Mouse (Mus musculus): Measurements from ENCODE around the gene Cdhr3. TPM values are rescaled to one million over a fixed set of nuclear protein-coding genes. Genes with fewer than 3 reads are reported as not detected.
"Not testable (repeated sequence)": the region's sequence is repeated elsewhere in the genome, so short reads cannot be mapped to it uniquely, and the experiment has no call there.

Gene Cdhr3
- polyA plus RNA-seq, 1 experiment from 2014 or later = 0.32 TPM

DNA sequence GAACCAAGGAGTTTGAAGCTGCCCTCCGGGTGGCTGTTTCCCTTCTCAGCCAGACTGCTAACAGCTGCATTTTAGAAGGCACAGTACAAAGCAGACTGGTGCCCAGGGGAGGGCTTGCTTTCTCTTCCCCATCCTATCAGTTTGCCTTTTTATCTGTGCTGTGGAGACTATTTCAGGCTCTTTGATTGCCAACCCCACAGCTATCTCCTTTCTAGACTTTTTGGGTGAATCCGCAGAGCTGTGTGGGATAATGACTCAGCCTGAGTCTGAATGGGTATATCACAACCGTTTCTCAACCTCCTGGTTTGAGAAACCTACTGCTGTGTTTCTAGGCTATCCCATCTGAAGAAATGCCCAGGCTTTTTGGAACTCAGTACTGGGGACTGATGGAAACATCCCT, 27.5 kb downstream of the Cdhr3 start:
- Histone ChIP-seq H3K27me3 (ENCODE audit: control insufficient read depth, insufficient read depth, low read length) (no peaks in the 10 kb centered on the region), H3K4me1 (replicated peaks; ENCODE audit: control insufficient read depth, insufficient read depth, low read length) (no peaks in the 10 kb centered on the region; the same call in 1 of the 2 replicates), H3K36me3 (ENCODE audit: control insufficient read depth, insufficient read depth, low read length) (no peaks in the 10 kb centered on the region), H3K9me3 (ENCODE audit: control insufficient read depth, low read length) (no peaks in the 10 kb centered on the region), H3K4me3 (ENCODE audit: low read depth, low read length) (no peak overlapping the region), H3K27ac (ENCODE audit: low read depth, low read length) (no peak overlapping the region), H3K9ac (ENCODE audit: low read depth, low read length) (no peak overlapping the region), H3K4me2 (replicated peaks; ENCODE audit: low read depth, low read length) (no peak overlapping the region)
- 73% methylated on average over 3 of the region's 3 CpGs for WGBS
- ATAC-seq (ENCODE audit: low FRiP score) (no peak), DNase-seq (ENCODE audit: low spot score) (no peak)

DNA sequence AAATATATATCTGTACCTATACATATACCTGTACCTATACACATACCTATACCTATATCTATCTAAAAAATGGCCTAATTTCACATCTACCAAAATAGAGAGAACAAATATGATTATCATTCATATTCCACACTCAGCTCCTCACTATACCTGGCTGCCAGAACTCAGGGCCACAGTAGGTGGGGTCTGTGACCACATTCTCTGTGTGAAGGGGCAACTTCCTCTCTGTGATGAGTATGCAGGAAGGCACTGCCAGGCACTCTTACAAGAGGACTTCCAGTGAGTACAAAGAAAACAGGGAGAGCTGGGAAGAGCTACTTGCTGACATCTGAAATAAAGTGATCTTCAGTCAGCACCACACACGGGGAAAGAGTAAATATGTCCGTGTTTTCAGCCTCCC, 28.4 kb downstream of the Cdhr3 start:
- Histone ChIP-seq H3K9ac (ENCODE audit: low read depth, low read length) (no peak overlapping the region), H3K27ac (ENCODE audit: low read depth, low read length) (no peak overlapping the region), H3K4me2 (replicated peaks; ENCODE audit: low read depth, low read length) (no peak overlapping the region), H3K36me3 (ENCODE audit: control insufficient read depth, insufficient read depth, low read length) (no peaks in the 10 kb centered on the region), H3K4me3 (ENCODE audit: low read depth, low read length) (no peak overlapping the region), H3K4me1 (replicated peaks; ENCODE audit: control insufficient read depth, insufficient read depth, low read length) (no peaks in the 10 kb centered on the region; the same call in 1 of the 2 replicates), H3K9me3 (ENCODE audit: control insufficient read depth, low read length) (no peaks in the 10 kb centered on the region), H3K27me3 (ENCODE audit: control insufficient read depth, insufficient read depth, low read length) (no peaks in the 10 kb centered on the region)
- ATAC-seq (ENCODE audit: low FRiP score) = no peak
- DNase-seq (ENCODE audit: low spot score) = no peak
- 60% methylated on average over 2 of the region's 2 CpGs for WGBS

DNA sequence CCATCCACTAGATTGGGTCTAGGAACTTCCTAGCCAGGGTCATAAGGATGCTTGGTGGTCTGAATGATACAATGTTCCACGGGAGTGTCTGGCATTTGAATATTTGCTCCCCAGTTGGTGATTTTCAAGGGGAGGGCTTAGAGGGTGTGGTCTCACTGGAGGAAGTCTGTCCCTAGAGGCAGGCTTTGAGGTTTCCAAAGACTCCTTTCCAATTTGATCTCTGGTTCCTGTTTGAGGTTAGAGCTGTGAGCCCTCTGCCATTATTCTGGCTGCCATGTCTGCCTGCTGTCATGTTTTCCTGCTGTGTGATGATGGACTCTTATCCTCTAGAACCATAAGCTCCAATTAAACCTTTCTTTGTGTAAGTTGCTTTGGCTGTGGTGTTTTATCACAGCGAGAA, 29.4 kb downstream of the Cdhr3 start:
- Histone ChIP-seq H3K4me3 (ENCODE audit: low read depth, low read length) (no peak overlapping the region), H3K4me1 (replicated peaks; ENCODE audit: control insufficient read depth, insufficient read depth, low read length) (no peaks in the 10 kb centered on the region; the same call in 1 of the 2 replicates), H3K9me3 (ENCODE audit: control insufficient read depth, low read length) (no peaks in the 10 kb centered on the region), H3K9ac (ENCODE audit: low read depth, low read length) (no peak overlapping the region), H3K27ac (ENCODE audit: low read depth, low read length) (no peak overlapping the region), H3K27me3 (ENCODE audit: control insufficient read depth, insufficient read depth, low read length) (no peaks in the 10 kb centered on the region), H3K36me3 (ENCODE audit: control insufficient read depth, insufficient read depth, low read length) (no peaks in the 10 kb centered on the region), H3K4me2 (replicated peaks; ENCODE audit: low read depth, low read length) (no peak overlapping the region)
- WGBS = 77% methylated on average over 2 of the region's 2 CpGs
- no peak for ATAC-seq (ENCODE audit: low FRiP score)
- DNase-seq (ENCODE audit: low spot score) = no peak

DNA sequence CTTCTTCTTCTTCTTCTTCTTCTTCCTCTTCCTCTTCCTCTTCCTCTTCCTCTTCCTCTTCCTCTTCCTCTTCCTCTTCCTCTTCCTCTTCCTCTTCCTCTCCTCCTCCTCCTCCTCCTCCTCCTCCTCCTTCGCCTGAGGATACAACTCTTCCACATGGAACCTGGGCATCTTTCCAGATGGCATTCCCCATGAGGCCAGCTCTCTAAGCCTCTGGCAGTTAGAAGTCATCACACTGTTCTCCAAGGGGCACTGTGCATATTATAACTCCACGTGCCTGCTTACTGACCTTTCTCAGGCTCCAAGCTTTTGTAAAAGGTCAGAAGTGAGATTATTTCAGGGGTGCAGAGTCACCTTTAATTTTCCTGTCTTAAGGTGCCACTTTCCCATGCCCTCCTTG, 30.3 kb downstream of the Cdhr3 start:
- not testable (repeated sequence) for H3K9ac ChIP-seq (ENCODE audit: low read depth, low read length); H3K36me3 ChIP-seq (ENCODE audit: control insufficient read depth, insufficient read depth, low read length); ATAC-seq (ENCODE audit: low FRiP score); H3K4me1 ChIP-seq (replicated peaks; ENCODE audit: control insufficient read depth, insufficient read depth, low read length); H3K27ac ChIP-seq (ENCODE audit: low read depth, low read length); DNase-seq (ENCODE audit: low spot score); H3K27me3 ChIP-seq (ENCODE audit: control insufficient read depth, insufficient read depth, low read length); H3K4me3 ChIP-seq (ENCODE audit: low read depth, low read length); H3K9me3 ChIP-seq (ENCODE audit: control insufficient read depth, low read length); H3K4me2 ChIP-seq (replicated peaks; ENCODE audit: low read depth, low read length)
- 88% methylated on average over 2 of the region's 2 CpGs for WGBS

GRCm38 (mm10) chr12:33061651-33062050, 31.0 kb downstream of the Cdhr3 start:
- Histone ChIP-seq H3K27me3 (ENCODE audit: control insufficient read depth, insufficient read depth, low read length) (no peaks in the 10 kb centered on the region), H3K4me3 (ENCODE audit: low read depth, low read length) (no peak overlapping the region), H3K36me3 (ENCODE audit: control insufficient read depth, insufficient read depth, low read length) (no peaks in the 10 kb centered on the region), H3K27ac (ENCODE audit: low read depth, low read length) (no peak overlapping the region), H3K4me2 (replicated peaks; ENCODE audit: low read depth, low read length) (no peak overlapping the region), H3K9ac (ENCODE audit: low read depth, low read length) (0 out of 2 replicates have a peak overlapping the region, but pooled peaks have one; percentile 12), H3K9me3 (ENCODE audit: control insufficient read depth, low read length) (no peaks in the 10 kb centered on the region), H3K4me1 (replicated peaks; ENCODE audit: control insufficient read depth, insufficient read depth, low read length) (no peaks in the 10 kb centered on the region; the same call in 1 of the 2 replicates)
- DNase-seq (ENCODE audit: low spot score) (no peak), ATAC-seq (ENCODE audit: low FRiP score) (0 out of 2 replicates have a peak, but pooled peaks have one; percentile 19)
- 54% methylated on average over 8 of the region's 8 CpGs for WGBS

DNA sequence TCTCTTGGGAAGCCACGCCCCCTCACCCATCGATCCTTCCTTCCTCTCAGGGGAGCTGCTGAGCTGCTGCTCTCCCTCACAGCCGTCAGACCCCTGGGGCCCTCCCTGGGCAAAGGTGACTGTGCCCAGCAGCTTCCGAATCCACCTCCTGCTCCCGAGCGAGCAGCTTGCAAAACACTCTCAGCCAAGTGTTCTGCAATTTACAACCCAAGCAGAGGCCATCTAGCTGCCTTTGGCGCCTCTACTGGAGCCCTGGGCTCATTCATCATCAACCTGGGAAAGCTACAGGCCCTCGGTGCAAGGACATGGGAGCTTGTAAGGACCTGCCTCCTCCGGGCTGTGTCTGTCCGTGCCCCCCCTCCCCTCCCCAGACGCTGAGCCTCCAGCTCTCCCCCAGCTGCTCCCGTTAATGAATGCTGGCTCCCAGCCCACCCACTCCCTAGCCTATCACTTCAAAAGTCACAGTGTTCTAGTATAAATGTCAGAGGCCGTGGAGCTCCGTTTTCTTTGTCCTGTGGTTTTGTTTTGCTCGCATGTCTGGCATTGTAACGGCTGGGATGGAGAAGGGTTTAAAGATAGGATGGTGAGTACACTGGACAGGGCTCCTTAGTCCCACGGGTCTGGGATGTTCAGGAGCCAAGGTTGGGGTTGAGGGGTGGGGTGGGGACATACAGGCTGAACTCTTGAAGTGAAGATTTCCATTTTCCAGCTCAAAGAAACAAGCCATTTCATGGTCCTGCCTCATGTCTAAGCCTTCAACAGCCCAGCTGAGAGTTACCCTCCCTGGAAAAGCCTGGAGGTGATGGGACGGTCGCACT, 35.2 kb downstream of the Cdhr3 start:
- ATAC-seq (ENCODE audit: low FRiP score) (peak; percentile 89), DNase-seq (ENCODE audit: low spot score) (peak; percentile 71)
- H3K36me3 ChIP-seq (ENCODE audit: control insufficient read depth, insufficient read depth, low read length) = no peaks in the 10 kb centered on the region
- H3K9ac ChIP-seq (ENCODE audit: low read depth, low read length) = peak overlapping the region; percentile 2
- H3K4me2 ChIP-seq (replicated peaks; ENCODE audit: low read depth, low read length) = peak overlapping the region; percentile 30
- H3K27ac ChIP-seq (ENCODE audit: low read depth, low read length) = peak overlapping the region; percentile 48
- H3K4me3 ChIP-seq (ENCODE audit: low read depth, low read length) = 0 out of 2 replicates have a peak overlapping the region, but pooled peaks have one; percentile 8
- 11% methylated on average over 19 of the region's 19 CpGs for WGBS
- no peaks in the 10 kb centered on the region for H3K27me3 ChIP-seq (ENCODE audit: control insufficient read depth, insufficient read depth, low read length)
- H3K4me1 ChIP-seq (replicated peaks; ENCODE audit: control insufficient read depth, insufficient read depth, low read length) = no peaks in the 10 kb centered on the region; the same call in 1 of the 2 replicates
- no peaks in the 10 kb centered on the region for H3K9me3 ChIP-seq (ENCODE audit: control insufficient read depth, low read length)

DNA sequence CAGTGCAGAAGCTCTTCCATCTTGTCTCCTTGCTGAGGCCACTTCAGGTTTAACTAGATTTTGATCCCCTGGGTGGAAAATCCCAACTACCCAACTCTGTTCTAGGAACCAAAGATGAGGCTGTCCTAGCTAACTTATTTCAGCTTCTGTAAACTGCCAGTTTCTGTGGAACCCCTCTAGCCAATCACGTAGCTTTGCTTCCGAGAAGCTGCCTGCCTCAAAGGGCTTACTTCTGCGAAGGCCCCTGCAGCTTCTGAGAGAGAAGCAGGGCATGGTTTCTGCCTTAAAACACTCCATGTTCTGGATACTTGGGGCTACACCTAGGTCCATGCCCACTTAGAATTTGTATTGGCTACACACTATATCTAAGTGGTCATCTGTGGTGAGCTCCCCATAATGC, 36.1 kb downstream of the Cdhr3 start:
- H3K4me1 ChIP-seq (replicated peaks; ENCODE audit: control insufficient read depth, insufficient read depth, low read length) = no peaks in the 10 kb centered on the region; the same call in 1 of the 2 replicates
- no peak for DNase-seq (ENCODE audit: low spot score)
- H3K4me2 ChIP-seq (replicated peaks; ENCODE audit: low read depth, low read length) = no peak overlapping the region
- H3K27me3 ChIP-seq (ENCODE audit: control insufficient read depth, insufficient read depth, low read length) = no peaks in the 10 kb centered on the region
- no peak overlapping the region for H3K9ac ChIP-seq (ENCODE audit: low read depth, low read length)
- ATAC-seq (ENCODE audit: low FRiP score) = no peak
- H3K27ac ChIP-seq (ENCODE audit: low read depth, low read length) = no peak overlapping the region
- H3K4me3 ChIP-seq (ENCODE audit: low read depth, low read length) = no peak overlapping the region
- no peaks in the 10 kb centered on the region for H3K36me3 ChIP-seq (ENCODE audit: control insufficient read depth, insufficient read depth, low read length)
- WGBS = 55% methylated on average over 3 of the region's 3 CpGs
- H3K9me3 ChIP-seq (ENCODE audit: control insufficient read depth, low read length) = no peaks in the 10 kb centered on the region

- H3K4me2 ChIP-seq (replicated peaks; ENCODE audit: low read depth, low read length) = no peak overlapping the region
- H3K9ac ChIP-seq (ENCODE audit: low read depth, low read length) = no peak overlapping the region
- no peak overlapping the region for H3K4me3 ChIP-seq (ENCODE audit: low read depth, low read length)
- 69% methylated on average over 6 of the region's 6 CpGs for WGBS
- DNase-seq (ENCODE audit: low spot score) (no peak), ATAC-seq (ENCODE audit: low FRiP score) (no peak)
- H3K36me3 ChIP-seq (ENCODE audit: control insufficient read depth, insufficient read depth, low read length) = no peaks in the 10 kb centered on the region
- no peaks in the 10 kb centered on the region for H3K27me3 ChIP-seq (ENCODE audit: control insufficient read depth, insufficient read depth, low read length)
- H3K9me3 ChIP-seq (ENCODE audit: control insufficient read depth, low read length) = no peaks in the 10 kb centered on the region
- no peaks in the 10 kb centered on the region; the same call in 1 of the 2 replicates for H3K4me1 ChIP-seq (replicated peaks; ENCODE audit: control insufficient read depth, insufficient read depth, low read length)
- no peak overlapping the region for H3K27ac ChIP-seq (ENCODE audit: low read depth, low read length)
Observed at GRCm38 (mm10) chr12:33056074-33056473, 36.6 kb downstream of the Cdhr3 start.

GRCm38 (mm10) chr12:33053746-33054145, 38.9 kb downstream of the Cdhr3 start:
- Histone ChIP-seq H3K4me1 (replicated peaks; ENCODE audit: control insufficient read depth, insufficient read depth, low read length) (no peaks in the 10 kb centered on the region), H3K36me3 (ENCODE audit: control insufficient read depth, insufficient read depth, low read length) (no peaks in the 10 kb centered on the region), H3K9ac (ENCODE audit: low read depth, low read length) (no peak overlapping the region), H3K27me3 (ENCODE audit: control insufficient read depth, insufficient read depth, low read length) (no peaks in the 10 kb centered on the region), H3K27ac (ENCODE audit: low read depth, low read length) (no peak overlapping the region), H3K9me3 (ENCODE audit: control insufficient read depth, low read length) (no peaks in the 10 kb centered on the region), H3K4me3 (ENCODE audit: low read depth, low read length) (no peak overlapping the region), H3K4me2 (replicated peaks; ENCODE audit: low read depth, low read length) (no peak overlapping the region)
- DNase-seq (ENCODE audit: low spot score) = no peak
- ATAC-seq (ENCODE audit: low FRiP score) = no peak
- WGBS = 73% methylated on average over 13 of the region's 13 CpGs

Data from hindbrain, embryonic 11.5 days (tissue).